Mouse (Mus musculus) myocyte (in vitro differentiated cells): Measurements from ENCODE around the gene Dlg3. TPM values are rescaled to one million over a fixed set of nuclear protein-coding genes. Genes with fewer than 3 reads are reported as not detected.

ENCODE experiments used
- H3K27me3 ChIP-seq: one replicate; pipeline ENCODE4 v1.6.1; 2011; ENCODE audit not compliant: control insufficient read depth, insufficient read depth, insufficient read length
- H3K36me3 ChIP-seq: one replicate; pipeline ENCODE4 v1.6.1; 2011; ENCODE audit not compliant: control insufficient read depth, insufficient read depth
- H3K4me2 ChIP-seq: one replicate; pipeline ENCODE4 v1.6.1; 2011; ENCODE audit warnings: low read depth, control low read depth
- H3K4me3 ChIP-seq: one replicate; pipeline ENCODE4 v1.5.1; 2011; ENCODE audit warnings: mild to moderate bottlenecking, control low read depth, moderate library complexity
- H3K79me2 ChIP-seq: one replicate; pipeline ENCODE4 v1.6.1; 2011; ENCODE audit not compliant: control insufficient read depth, insufficient read depth
- H3ac ChIP-seq: one replicate; pipeline ENCODE4 v1.6.1; 2011; ENCODE audit not compliant: control insufficient read depth, insufficient read length
- CEBPB ChIP-seq: IDR thresholded peaks from 2 replicates; pipeline ENCODE4 v1.6.1; 2011; ENCODE audit warnings: mild to moderate bottlenecking, moderate library complexity; ENCODE audit not compliant: poor library complexity, insufficient read depth, severe bottlenecking
- E2F4 ChIP-seq: IDR thresholded peaks from one replicate; pipeline ENCODE4 v1.6.1; 2011; ENCODE audit warnings: mild to moderate bottlenecking, control low read depth, moderate library complexity; ENCODE audit not compliant: insufficient read depth
- MAX ChIP-seq: IDR thresholded peaks from one replicate; pipeline ENCODE4 v1.6.1; 2011; ENCODE audit warnings: low read depth, mild to moderate bottlenecking, control low read depth
- MYOD1 ChIP-seq, 3 experiments: IDR thresholded peaks; one replicate each; pipeline ENCODE4 v1.6.1; 2011; ENCODE audit warnings: control low read depth in 2 of 3, low read depth in 2 of 3, mild to moderate bottlenecking in 2 of 3, moderate library complexity in 1 of 3; ENCODE audit not compliant: insufficient read length in 2 of 3, control insufficient read depth in 1 of 3
- MYOG ChIP-seq, 3 experiments: IDR thresholded peaks; one replicate each; pipeline ENCODE4 v1.6.1; 2011; ENCODE audit warnings: control low read depth in 2 of 3, low read depth in 2 of 3, mild to moderate bottlenecking in 2 of 3; ENCODE audit not compliant: insufficient read length in 2 of 3, control insufficient read depth in 1 of 3, insufficient read depth in 1 of 3
- POLR2A ChIP-seq: IDR thresholded peaks from one replicate; pipeline ENCODE4 v1.6.1; 2011; ENCODE audit warnings: low read depth, mild to moderate bottlenecking, control low read depth, moderate library complexity; ENCODE audit not compliant: insufficient read length
- POLR2AphosphoS2 ChIP-seq: IDR thresholded peaks from one replicate; pipeline ENCODE4 v1.6.1; 2011; ENCODE audit warnings: low read depth, control low read depth; ENCODE audit not compliant: insufficient read length
- REST ChIP-seq: IDR thresholded peaks from one replicate; pipeline ENCODE4 v1.6.1; 2011; ENCODE audit warnings: mild to moderate bottlenecking, control low read depth, moderate library complexity; ENCODE audit not compliant: insufficient read depth, insufficient read length
- SRF ChIP-seq: IDR thresholded peaks from one replicate; pipeline ENCODE4 v1.6.1; 2011; ENCODE audit warnings: low read depth; ENCODE audit not compliant: control insufficient read depth, insufficient read length
- TCF12 ChIP-seq: IDR thresholded peaks from one replicate; pipeline ENCODE4 v1.6.1; 2011; ENCODE audit warnings: mild to moderate bottlenecking, control low read depth; ENCODE audit not compliant: poor library complexity, insufficient read depth, severe bottlenecking
- TCF3 ChIP-seq: IDR thresholded peaks from one replicate; pipeline ENCODE4 v1.6.1; 2011; ENCODE audit warnings: low read depth, control low read depth; ENCODE audit not compliant: insufficient read length
- USF1 ChIP-seq: IDR thresholded peaks from one replicate; pipeline ENCODE4 v1.6.1; 2011; ENCODE audit warnings: low read depth, mild to moderate bottlenecking, control low read depth, moderate library complexity
- polyA plus RNA-seq: library from polyadenylated mRNA; unstranded; fragments of >200 nt; fragmentation: generic; extraction: Trizol; gene quantifications from one replicate; pipeline ENCODE4 v1.2.1, GENCODE M21; 2012; ENCODE audit warnings: missing spikeins

Gene Dlg3
- polyA plus RNA-seq, 1 experiment: 3.8 TPM

DNA sequence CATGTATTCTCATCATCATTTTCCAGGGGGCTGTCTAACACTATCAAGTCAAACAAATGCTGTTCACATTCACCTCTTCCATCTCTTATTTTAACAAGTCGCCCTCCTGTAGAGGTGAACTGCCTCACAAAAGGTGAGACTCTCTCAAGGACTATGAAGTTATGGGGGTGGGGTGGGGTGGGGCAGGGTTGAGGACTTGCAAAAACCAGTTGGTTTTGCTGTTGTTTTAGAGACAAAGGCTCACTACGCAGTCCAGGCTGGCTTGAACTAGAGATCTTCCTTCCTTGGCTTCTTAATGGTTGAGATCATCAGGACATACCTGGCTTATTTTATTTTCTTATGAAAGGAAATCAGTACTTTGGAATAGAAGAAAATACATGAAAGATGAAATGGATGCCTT is 65.3 kb downstream of the Dlg3 start:
- no peaks in the 10 kb centered on the region for H3K79me2 ChIP-seq
- no peak overlapping the region for H3K4me3 ChIP-seq
- no peak overlapping the region for H3K4me2 ChIP-seq
- no peak for TF ChIP-seq MYOD1 (IDR thresholded peaks at IDR 0.05; ENCODE audit: control insufficient read depth in 1 of 3, insufficient read length in 2 of 3, low read depth in 2 of 3)
- no peak for TF ChIP-seq SRF
- no peak for TF ChIP-seq REST
- no peak for TF ChIP-seq CEBPB
- no peak for TF ChIP-seq TCF12
- TF ChIP-seq POLR2AphosphoS2: no peak
- no peak for TF ChIP-seq POLR2A
- TF ChIP-seq USF1: no peak
- no peak for TF ChIP-seq TCF3
- no peaks in the 10 kb centered on the region for H3K27me3 ChIP-seq
- no peaks in the 10 kb centered on the region for H3K36me3 ChIP-seq
- H3ac ChIP-seq: no peak overlapping the region

DNA sequence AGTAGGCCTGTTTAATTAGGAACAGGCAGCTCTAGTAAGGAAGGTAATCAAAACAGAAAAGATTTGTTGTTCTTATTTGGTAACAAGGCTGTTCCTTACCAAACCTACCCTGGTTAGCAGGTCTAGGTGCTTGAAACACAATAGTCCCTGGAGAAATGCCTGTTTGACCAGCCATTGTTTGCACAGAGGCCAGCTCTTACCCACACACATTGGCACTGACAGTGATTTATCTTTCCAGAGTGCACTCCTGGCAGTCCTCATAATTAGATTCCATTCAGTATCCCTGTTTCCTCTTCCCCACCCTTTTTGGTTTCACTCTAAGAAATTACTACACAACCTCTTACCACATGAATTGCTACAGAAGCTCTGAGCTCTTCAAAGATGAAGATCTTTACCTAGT is 71.7 kb downstream of the Dlg3 start:
- Histone ChIP-seq H3K79me2 (no peaks in the 10 kb centered on the region), H3K4me3 (no peak overlapping the region), H3K36me3 (no peaks in the 10 kb centered on the region), H3K4me2 (no peak overlapping the region), H3ac (no peak overlapping the region), H3K27me3 (no peaks in the 10 kb centered on the region)
- TF ChIP-seq POLR2AphosphoS2 (no peak), MYOG (IDR thresholded peaks at IDR 0.05; ENCODE audit: control insufficient read depth in 1 of 3, insufficient read depth in 1 of 3, insufficient read length in 2 of 3, low read depth in 2 of 3) (no peak), SRF (no peak), USF1 (no peak), MAX (no peak), REST (no peak), TCF12 (no peak), MYOD1 (IDR thresholded peaks at IDR 0.05; ENCODE audit: control insufficient read depth in 1 of 3, insufficient read length in 2 of 3, low read depth in 2 of 3) (no peak), TCF3 (no peak), E2F4 (no peak), POLR2A (no peak)

Other genes starting within 250 kb of the Dlg3 start
- gene Dgat2l6, start 242.9 kb upstream of the Dlg3 start, polyA plus RNA-seq: not detected
- not detected for gene Awat1, start 195.5 kb upstream of the Dlg3 start, polyA plus RNA-seq
- gene P2ry4, start 172.9 kb upstream of the Dlg3 start, polyA plus RNA-seq: not detected
- gene Arr3, start 162.2 kb upstream of the Dlg3 start, polyA plus RNA-seq: not detected
- gene Kif4, start 142.0 kb upstream of the Dlg3 start, polyA plus RNA-seq: 4.5 TPM
- 59.5 TPM for gene Pdzd11, start 141.2 kb upstream of the Dlg3 start, polyA plus RNA-seq
- gene Gdpd2, start 37.8 kb upstream of the Dlg3 start, polyA plus RNA-seq: not detected